Mouse (Mus musculus) gastrocnemius, postnatal 36 days (tissue): ENCODE data around the gene Ranbp9. TPM values are rescaled to one million over a fixed set of nuclear protein-coding genes. Genes with fewer than 3 reads are reported as not detected.

ENCODE experiments used
- DNase-seq, 2 experiments: peaks; one replicate each; pipeline ENCODE4 v3.0.0; 2022
- intact Hi-C: fragments of 180-260 bp; cut with DNase I; formaldehyde crosslinking; loops from one replicate; pipeline ENCODE4 v1.15.1; 2025
- long read RNA-seq, 2 experiments: library from polyadenylated mRNA; stranded (forward); transcript quantifications; one replicate each; pipeline ENCODE4 v2.0.0; 2021
- total RNA-seq, 2 experiments: library from RNA; stranded (reverse); gene quantifications; 2 replicates each; pipeline ENCODE4 v1.2.3; 2021

Ranbp9 gene
- 10 to 100 TPM; 36.9 to 40.5 TPM for total RNA-seq
- long read RNA-seq, experiment 1, transcript Ranbp9-201 (14 exons, 3,371 nt), result major isoform, 14 of 21 reads
- long read RNA-seq, experiment 1, partial matches to known transcripts, result 1 of 21 reads
- long read RNA-seq, experiment 1, other reads (novel, unspliced or antisense), result 5 of 21 reads
- long read RNA-seq, experiment 2, transcript Ranbp9-201 (14 exons, 3,371 nt), result major isoform, 19 of 24 reads
- long read RNA-seq, experiment 2, partial matches to known transcripts, result 2 of 24 reads
- long read RNA-seq, experiment 2, other reads (novel, unspliced or antisense), result 3 of 24 reads

DNA sequence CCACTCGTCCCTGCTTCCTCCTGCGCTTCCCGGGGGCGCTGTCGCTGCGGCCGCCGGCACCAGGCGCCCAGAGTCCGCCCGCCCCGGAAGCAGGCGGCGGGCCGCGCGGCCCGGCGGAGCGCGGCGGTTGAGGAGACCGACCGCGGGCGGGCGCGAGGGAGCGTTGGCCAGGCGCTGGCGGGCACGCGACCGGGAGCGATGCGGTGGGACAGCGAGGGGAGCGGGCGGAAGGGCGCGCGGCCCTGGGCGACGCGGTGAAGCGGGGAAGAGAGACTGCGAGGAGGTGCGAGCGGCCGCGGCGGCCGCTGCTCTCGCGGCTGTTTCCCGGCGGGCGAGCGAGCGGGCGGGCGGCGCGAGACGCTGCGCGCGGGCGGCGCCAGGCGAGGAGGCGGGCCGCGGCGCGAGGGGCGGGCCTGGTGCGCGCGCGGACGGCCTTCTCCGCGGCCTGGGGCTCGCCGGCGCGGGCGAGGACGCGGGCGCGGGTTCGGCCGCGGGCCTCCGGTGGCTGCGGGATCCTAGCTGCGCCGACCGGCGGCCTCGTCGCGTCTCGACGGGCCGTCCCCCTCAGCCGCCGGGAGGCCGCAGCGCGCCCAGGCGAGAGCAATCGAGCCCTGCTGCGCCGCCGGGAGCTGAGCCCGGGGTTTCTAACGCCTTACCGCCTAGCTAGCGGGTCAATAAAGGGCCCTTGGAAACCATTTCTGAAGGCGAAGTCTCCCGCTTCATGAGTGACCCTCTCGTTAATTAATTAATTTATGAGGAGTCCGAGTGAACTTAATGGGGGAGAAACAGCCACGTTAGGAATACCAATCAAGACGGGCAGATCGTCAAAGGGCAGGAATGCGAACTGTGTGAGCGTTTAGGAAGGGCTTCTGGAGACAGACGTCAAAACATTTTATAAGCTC is at the start of gene Ranbp9:
Ranbp9 (minus strand) TSS at position 326 of the 902 bp plus-strand sequence.
- DNase-seq, result peak; percentile 67 to 75
- intact Hi-C loops, result loop anchor here (5.0 kb wide), 1 partner anchor 41 kb away; no protein-coding TSS in a partner anchor

GRCm38 (mm10) chr13:43530129-43530831 is 49.2 kb upstream of the Ranbp9 start:
- intact Hi-C loops, result no loop called here
- DNase-seq, result no peak

DNA sequence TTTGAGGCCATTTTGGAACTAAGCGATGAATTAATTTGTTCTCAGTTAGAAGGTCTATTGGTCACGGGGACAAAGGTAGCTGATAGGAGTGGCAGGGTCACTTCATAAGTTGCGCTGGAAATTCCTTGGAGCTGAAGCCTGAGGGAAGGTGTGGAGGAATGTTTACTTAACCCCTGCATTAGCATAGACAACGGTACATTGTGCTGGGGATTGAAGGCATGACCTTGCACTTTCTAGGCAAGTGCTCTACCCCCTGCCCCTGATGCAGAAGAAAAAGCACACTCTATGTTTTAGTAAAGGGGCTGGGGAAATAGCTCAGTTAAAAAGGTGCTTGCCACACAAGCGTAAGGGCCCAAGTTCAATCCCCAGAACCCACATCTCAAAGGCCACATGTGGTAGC is 45.2 kb upstream of the Ranbp9 start:
- no peak for DNase-seq
- intact Hi-C loops, result no loop called here

DNA sequence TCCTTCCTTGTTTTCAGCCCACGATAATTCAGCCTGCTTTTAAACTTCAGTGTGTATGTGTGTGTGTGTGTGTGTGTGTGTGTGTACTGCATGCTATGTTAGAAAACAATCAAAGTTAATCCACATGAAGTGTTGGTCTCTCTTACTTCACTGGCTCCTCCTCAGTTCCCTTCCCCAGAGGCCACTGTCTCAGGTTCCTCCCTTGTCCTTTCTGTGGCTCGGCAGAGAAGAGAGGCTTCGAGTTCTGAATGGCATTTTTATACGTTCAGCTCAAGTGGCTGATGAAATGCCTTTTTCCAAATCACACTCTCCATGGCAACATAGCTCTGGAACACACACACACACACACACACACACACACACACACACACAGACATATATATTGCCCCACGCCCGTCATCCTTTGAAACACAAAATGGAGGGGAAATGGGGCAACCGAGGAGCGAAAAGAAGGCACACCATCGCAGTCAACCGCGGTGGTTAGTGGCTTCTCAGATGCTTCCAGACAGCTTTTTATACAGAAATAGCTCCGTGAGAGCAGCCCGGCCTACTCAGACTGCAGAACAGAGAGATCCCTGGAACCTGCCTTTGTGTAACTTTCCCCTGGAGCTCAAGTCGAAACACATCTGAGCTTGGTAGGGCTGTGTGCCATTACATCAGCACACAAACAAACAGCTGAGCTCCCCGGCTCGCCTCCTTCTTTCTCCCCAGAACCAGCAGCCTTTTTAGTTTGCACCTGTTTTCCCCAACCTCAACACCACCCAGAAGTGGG is 44.5 kb upstream of the Ranbp9 start:
- intact Hi-C loops, result no loop called here
- DNase-seq, result no peak

- intact Hi-C loops, result loop anchor here (5.0 kb wide), 1 partner anchor 42 kb away; the partner anchor contains the start of gene Ranbp9
- peak; percentile 24 to 49 for DNase-seq
Observed at GRCm38 (mm10) chr13:43524491-43525362, 43.6 kb upstream of the Ranbp9 start.

- DNase-seq, result no peak
- intact Hi-C loops, result loop anchor here (5.0 kb wide), 1 partner anchor 42 kb away; the partner anchor contains the start of gene Ranbp9
Observed at GRCm38 (mm10) chr13:43523906-43524480, 42.9 kb upstream of the Ranbp9 start.

- DNase-seq, result no peak
- intact Hi-C loops, result loop anchor here (5.0 kb wide), 1 partner anchor 40 kb away; the partner anchor contains the start of gene Ranbp9
Observed at GRCm38 (mm10) chr13:43521940-43522339, 40.9 kb upstream of the Ranbp9 start.

- DNase-seq, result no peak
- intact Hi-C loops, result no loop called here
Observed at GRCm38 (mm10) chr13:43519251-43519650, 38.2 kb upstream of the Ranbp9 start.

DNA sequence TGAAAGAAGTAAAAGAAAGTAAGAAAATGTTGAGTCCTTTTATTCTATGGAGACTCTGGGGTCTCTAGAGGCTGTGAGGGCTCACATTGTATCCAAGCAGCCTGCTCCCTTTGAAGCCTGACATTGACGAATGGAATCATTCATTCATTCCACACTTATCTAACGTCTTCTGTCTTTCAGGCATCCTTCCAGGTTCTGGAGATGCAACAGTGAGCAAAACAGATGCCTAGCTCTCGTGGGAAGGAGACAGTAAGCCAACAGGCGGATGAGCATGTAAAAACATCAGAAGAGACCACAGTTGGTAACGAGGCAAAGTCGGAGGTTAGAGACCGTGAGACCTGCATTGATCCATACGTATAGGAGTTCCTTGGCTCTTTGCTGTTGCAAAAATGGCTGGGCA is 36.3 kb upstream of the Ranbp9 start:
- intact Hi-C loops, result no loop called here
- no peak for DNase-seq

- no peak for DNase-seq
- intact Hi-C loops, result no loop called here
Observed at GRCm38 (mm10) chr13:43516931-43517330, 35.8 kb upstream of the Ranbp9 start.

- intact Hi-C loops, result no loop called here
Observed at GRCm38 (mm10) chr13:43516119-43516518, 35.0 kb upstream of the Ranbp9 start.

DNA sequence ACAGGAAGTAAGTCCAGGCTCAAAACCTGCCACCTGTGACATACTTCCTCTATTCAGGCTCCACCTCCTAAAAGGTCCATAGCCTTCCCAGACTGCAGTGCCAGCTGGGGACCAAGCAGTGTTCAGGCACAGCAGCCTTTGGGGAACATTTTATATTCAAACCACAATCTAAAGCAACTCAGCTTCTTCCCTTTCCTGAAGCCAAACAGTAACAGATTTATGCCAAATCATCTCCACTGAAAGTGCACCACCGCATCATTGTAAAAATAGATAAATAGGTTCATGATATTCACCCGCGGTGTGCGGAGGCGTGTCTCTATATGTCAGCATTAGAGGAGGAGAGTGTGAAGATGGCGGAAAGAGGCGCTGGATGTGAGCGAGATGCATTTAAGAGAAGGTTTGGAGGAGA is 33.9 kb upstream of the Ranbp9 start:
- intact Hi-C loops, result no loop called here
- no peak for DNase-seq

More at GRCm38 (mm10) chr13:43516119-43516518, 35.0 kb upstream of the Ranbp9 start:
- DNase-seq, result no peak

DNA sequence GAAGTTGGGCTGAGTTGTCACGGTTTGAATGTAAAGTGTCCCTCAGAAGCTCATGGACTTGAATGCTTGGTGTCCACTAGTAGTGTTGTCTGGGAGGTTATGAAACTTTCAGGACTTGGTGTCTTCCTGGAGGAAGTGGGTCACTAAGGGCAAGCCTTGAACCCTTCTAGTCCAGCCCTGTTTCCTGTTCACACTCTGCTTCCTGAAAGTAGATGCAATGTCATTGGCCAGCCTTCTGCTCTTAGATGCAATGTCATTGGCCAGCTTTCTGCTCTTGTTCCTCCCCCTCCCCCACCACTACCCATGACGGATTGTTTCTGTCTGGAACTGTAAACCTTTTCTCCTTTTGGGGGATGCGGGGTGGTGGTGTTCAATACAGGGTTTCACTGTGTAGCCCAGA is 31.7 kb upstream of the Ranbp9 start:
- no peak for DNase-seq
- intact Hi-C loops, result no loop called here

DNA sequence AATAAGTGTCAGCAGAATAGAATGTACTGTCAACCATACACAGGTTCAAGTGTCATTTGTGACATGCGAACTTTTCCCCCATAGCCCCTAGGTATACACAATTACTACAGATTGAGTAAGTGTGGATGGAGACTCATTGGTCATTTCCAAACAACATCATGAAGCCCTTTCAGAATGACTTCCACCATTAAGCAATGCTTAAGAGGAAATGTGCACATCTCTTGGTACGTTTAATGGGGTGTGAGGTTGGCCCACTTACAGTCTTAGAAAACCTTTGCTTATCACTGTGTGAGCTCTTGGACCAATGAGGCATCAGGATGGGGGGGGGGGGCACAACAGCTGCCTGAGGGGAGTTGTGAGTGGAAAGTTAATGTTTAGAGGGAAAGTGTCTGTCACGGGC is 24.7 kb upstream of the Ranbp9 start:
- no peak for DNase-seq
- intact Hi-C loops, result no loop called here

GRCm38 (mm10) chr13:43503395-43503850 is 22.3 kb upstream of the Ranbp9 start:
- intact Hi-C loops, result no loop called here
- no peak for DNase-seq

DNA sequence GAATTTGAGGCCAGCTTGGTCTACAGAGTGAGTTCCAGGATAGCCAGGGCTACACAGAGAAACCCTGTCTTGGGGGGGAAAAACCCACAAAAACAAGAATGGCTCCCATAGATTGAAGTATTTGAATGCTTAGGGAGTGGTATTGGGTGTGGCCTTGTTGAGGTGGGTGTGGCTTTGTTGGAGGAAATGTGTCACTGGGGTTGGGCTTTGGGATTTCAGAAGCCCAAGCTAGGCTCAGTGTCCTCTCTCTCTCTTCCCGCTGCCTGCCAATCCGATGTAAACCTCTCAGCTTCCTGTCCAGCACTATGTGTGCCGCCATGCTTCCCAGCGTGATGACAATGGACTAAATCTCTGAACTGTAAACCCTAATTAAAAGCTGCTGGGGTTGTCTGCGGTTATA is 20.5 kb upstream of the Ranbp9 start:
- intact Hi-C loops, result no loop called here

DNA sequence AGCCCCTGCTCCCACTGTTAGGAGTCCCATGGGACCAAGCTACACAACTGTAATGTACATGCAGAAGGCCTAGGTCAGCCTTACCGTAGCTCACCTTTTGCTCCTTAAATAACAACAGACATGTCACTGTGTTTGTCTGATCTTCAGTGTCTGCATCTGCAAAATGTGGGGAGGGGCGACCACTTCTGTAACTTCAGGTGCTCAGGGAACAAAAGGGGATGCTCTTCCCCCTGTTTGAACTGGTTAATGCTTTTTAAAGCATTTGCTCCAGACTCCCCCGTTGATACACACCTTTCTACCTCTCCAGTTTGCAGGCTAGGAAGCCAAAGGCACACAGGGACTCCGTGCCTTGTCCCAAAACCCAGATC is 19.4 kb upstream of the Ranbp9 start:
- intact Hi-C loops, result no loop called here
- no peak for DNase-seq

More for the DNA sequence above, 20.5 kb upstream of the Ranbp9 start:
- DNase-seq, result no peak

DNA sequence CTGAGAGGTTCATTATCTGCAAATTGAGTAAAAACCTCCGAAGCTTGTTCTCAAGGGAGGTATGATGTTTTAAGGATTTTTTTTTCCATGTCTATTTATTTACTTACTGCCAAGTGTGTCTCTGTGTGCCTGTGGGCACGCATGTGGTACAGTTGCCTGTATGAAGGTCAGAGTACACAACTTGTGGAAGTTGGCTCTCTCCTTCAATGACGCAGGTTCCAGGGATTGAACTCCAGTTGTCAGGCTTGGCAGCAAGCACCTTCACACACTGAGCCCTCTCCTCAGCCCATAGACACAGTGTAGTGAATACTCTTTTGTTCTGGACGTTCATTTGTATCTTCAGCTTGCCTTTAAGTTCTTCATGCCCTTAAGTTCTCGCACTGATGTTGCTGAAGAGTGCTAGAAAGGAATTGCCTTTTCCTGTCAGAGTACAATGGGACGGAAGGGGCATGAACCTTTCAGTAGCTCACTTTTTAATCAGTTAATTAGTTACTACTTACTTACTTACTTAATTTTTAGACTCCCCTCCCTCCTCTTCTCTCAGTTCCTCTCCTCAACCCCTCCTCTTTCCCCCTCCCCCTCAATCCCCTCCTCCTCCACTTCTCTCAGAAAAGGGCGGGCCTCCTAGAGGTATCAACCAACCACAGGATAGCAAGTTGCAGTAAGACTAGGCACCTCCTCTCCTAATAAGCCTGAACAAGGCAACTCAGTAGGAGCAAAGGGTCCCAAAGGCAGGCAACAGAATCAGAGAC is 18.8 kb upstream of the Ranbp9 start:
- DNase-seq, result no peak
- intact Hi-C loops, result no loop called here
